Mouse (Mus musculus): ENCODE measurements around the gene Arhgef12. TPM values are rescaled to one million over a fixed set of nuclear protein-coding genes. Genes with fewer than 3 reads are reported as not detected.

The Arhgef12 gene
- polyA plus RNA-seq, 1 experiment from 2014 or later = 9.3 TPM

- H3K27me3 ChIP-seq (ENCODE audit: low read depth, poor library complexity, severe bottlenecking) = no peaks in the 10 kb centered on the region
- no peak overlapping the region for H3K4me3 ChIP-seq
- H3K9me3 ChIP-seq (replicated peaks) = no peaks in the 10 kb centered on the region
- peaks cover 12% of the 10 kb centered on the region; the same call in 1 of the 2 replicates for H3K4me1 ChIP-seq
- DNase-seq (ENCODE audit: low spot score) = no peak
- peaks cover 12% of the 10 kb centered on the region for H3K36me3 ChIP-seq
- WGBS = 85% methylated on average over 6 of the region's 6 CpGs
- H3K27ac ChIP-seq = no peak overlapping the region
Measured at GRCm38 (mm10) chr9:42962506-42962905, 144.5 kb downstream of the Arhgef12 start.

GRCm38 (mm10) chr9:42958401-42958800 is 148.6 kb downstream of the Arhgef12 start:
- Histone ChIP-seq H3K9me3 (replicated peaks) (no peaks in the 10 kb centered on the region), H3K27ac (no peak overlapping the region), H3K4me1 (peaks cover 18% of the 10 kb centered on the region), H3K36me3 (no peaks in the 10 kb centered on the region), H3K27me3 (ENCODE audit: low read depth, poor library complexity, severe bottlenecking) (no peaks in the 10 kb centered on the region), H3K4me3 (no peak overlapping the region)
- DNase-seq (ENCODE audit: low spot score) = no peak
- WGBS = 78% methylated on average over 7 of the region's 7 CpGs

- WGBS = 55% methylated on average over 1 of the region's 1 CpGs
- peaks cover 9% of the 10 kb centered on the region for H3K4me1 ChIP-seq
Measured at GRCm38 (mm10) chr9:42948381-42948780, 158.7 kb downstream of the Arhgef12 start.

GRCm38 (mm10) chr9:42945174-42945573 is 161.9 kb downstream of the Arhgef12 start:
- Histone ChIP-seq H3K9me3 (replicated peaks) (no peaks in the 10 kb centered on the region), H3K27me3 (ENCODE audit: low read depth, poor library complexity, severe bottlenecking) (peaks cover 51% of the 10 kb centered on the region), H3K36me3 (no peaks in the 10 kb centered on the region), H3K4me1 (peaks cover 26% of the 10 kb centered on the region), H3K4me3 (no peak overlapping the region; the same call in 1 of the 2 replicates), H3K27ac (0 out of 2 replicates have a peak overlapping the region, but pooled peaks have one; percentile 88)
- DNase-seq (ENCODE audit: low spot score) = no peak
- WGBS = 67% methylated on average over 7 of the region's 7 CpGs

More at GRCm38 (mm10) chr9:42948381-42948780, 158.7 kb downstream of the Arhgef12 start:
- H3K9me3 ChIP-seq (replicated peaks) = no peaks in the 10 kb centered on the region
- H3K27ac ChIP-seq = no peak overlapping the region
- no peaks in the 10 kb centered on the region for H3K36me3 ChIP-seq
- DNase-seq (ENCODE audit: low spot score) = no peak
- H3K4me3 ChIP-seq = no peak overlapping the region
- H3K27me3 ChIP-seq (ENCODE audit: low read depth, poor library complexity, severe bottlenecking) = peaks cover 27% of the 10 kb centered on the region

- peak overlapping the region; percentile 81 for H3K4me3 ChIP-seq
- peak; percentile 97 for DNase-seq (ENCODE audit: low spot score)
- H3K36me3 ChIP-seq = no peaks in the 10 kb centered on the region
- no peaks in the 10 kb centered on the region for H3K9me3 ChIP-seq (replicated peaks)
- H3K27ac ChIP-seq = peak overlapping the region; percentile 88
- WGBS = under 1% methylated on average over 51 of the region's 52 CpGs
- H3K4me1 ChIP-seq = peaks cover 26% of the 10 kb centered on the region
- peaks cover 56% of the 10 kb centered on the region for H3K27me3 ChIP-seq (ENCODE audit: low read depth, poor library complexity, severe bottlenecking)
Measured at GRCm38 (mm10) chr9:42944536-42945006, 162.5 kb downstream of the Arhgef12 start.

GRCm38 (mm10) chr9:42943781-42944535 is 163.1 kb downstream of the Arhgef12 start, which contains the start of gene Grik4:
Gene Grik4, minus strand, starts transcription at chr9:42944493.
- peak; percentile 66 for DNase-seq (ENCODE audit: low spot score)
- H3K36me3 ChIP-seq = no peaks in the 10 kb centered on the region
- H3K27me3 ChIP-seq (ENCODE audit: low read depth, poor library complexity, severe bottlenecking) = peaks cover 56% of the 10 kb centered on the region
- H3K4me1 ChIP-seq = peaks cover 26% of the 10 kb centered on the region
- H3K4me3 ChIP-seq = peak within 1 kb of the TSS; percentile 81
- H3K27ac ChIP-seq = peak within 1 kb of the TSS; percentile 88
- under 1% methylated on average over 66 of the region's 68 CpGs for WGBS
- no peaks in the 10 kb centered on the region for H3K9me3 ChIP-seq (replicated peaks)

- Histone ChIP-seq H3K36me3 (no peaks in the 10 kb centered on the region), H3K4me3 (peak overlapping the region; percentile 81), H3K9me3 (replicated peaks) (no peaks in the 10 kb centered on the region), H3K27ac (peak overlapping the region; percentile 88), H3K4me1 (peaks cover 26% of the 10 kb centered on the region), H3K27me3 (ENCODE audit: low read depth, poor library complexity, severe bottlenecking) (peaks cover 56% of the 10 kb centered on the region)
- DNase-seq (ENCODE audit: low spot score) = peak; percentile 56
- 1% methylated on average over 9 of the region's 9 CpGs for WGBS
Measured at GRCm38 (mm10) chr9:42943057-42943529, 163.9 kb downstream of the Arhgef12 start.

GRCm38 (mm10) chr9:42942148-42942547 is 164.9 kb downstream of the Arhgef12 start:
- DNase-seq (ENCODE audit: low spot score) = no peak
- peaks cover 59% of the 10 kb centered on the region for H3K27me3 ChIP-seq (ENCODE audit: low read depth, poor library complexity, severe bottlenecking)
- no peaks in the 10 kb centered on the region for H3K9me3 ChIP-seq (replicated peaks)
- H3K27ac ChIP-seq = no peak overlapping the region
- H3K36me3 ChIP-seq = no peaks in the 10 kb centered on the region
- peaks cover 29% of the 10 kb centered on the region for H3K4me1 ChIP-seq
- no peak overlapping the region for H3K4me3 ChIP-seq
- WGBS = 68% methylated on average over 4 of the region's 4 CpGs

GRCm38 (mm10) chr9:42932146-42932545 is 174.9 kb downstream of the Arhgef12 start:
- H3K4me1 ChIP-seq = peaks cover 21% of the 10 kb centered on the region
- DNase-seq (ENCODE audit: low spot score) = no peak
- peaks cover 29% of the 10 kb centered on the region; the same call in 1 of the 2 replicates for H3K27me3 ChIP-seq (ENCODE audit: low read depth, poor library complexity, severe bottlenecking)
- no peaks in the 10 kb centered on the region for H3K9me3 ChIP-seq (replicated peaks)
- no peak overlapping the region for H3K4me3 ChIP-seq
- no peak overlapping the region for H3K27ac ChIP-seq
- H3K36me3 ChIP-seq = no peaks in the 10 kb centered on the region
- 66% methylated on average over 7 of the region's 7 CpGs for WGBS

- Histone ChIP-seq H3K9me3 (replicated peaks) (no peaks in the 10 kb centered on the region), H3K4me3 (no peak overlapping the region), H3K27ac (no peak overlapping the region), H3K27me3 (ENCODE audit: low read depth, poor library complexity, severe bottlenecking) (peaks cover 15% of the 10 kb centered on the region; the same call in 1 of the 2 replicates), H3K4me1 (peaks cover 11% of the 10 kb centered on the region), H3K36me3 (no peaks in the 10 kb centered on the region)
- peak; percentile 49 for DNase-seq (ENCODE audit: low spot score)
- WGBS = 63% methylated on average over 10 of the region's 10 CpGs
Measured at GRCm38 (mm10) chr9:42927498-42927897, 179.5 kb downstream of the Arhgef12 start.

- Histone ChIP-seq H3K4me3 (no peak overlapping the region), H3K36me3 (no peaks in the 10 kb centered on the region), H3K27me3 (ENCODE audit: low read depth, poor library complexity, severe bottlenecking) (0 out of 2 replicates have a peak, but pooled peaks cover 7% of the 10 kb centered on the region), H3K9me3 (replicated peaks) (no peaks in the 10 kb centered on the region), H3K27ac (no peak overlapping the region), H3K4me1 (peaks cover 15% of the 10 kb centered on the region)
- WGBS = 86% methylated on average over 6 of the region's 6 CpGs
- DNase-seq (ENCODE audit: low spot score) = no peak
Measured at GRCm38 (mm10) chr9:42926564-42926963, 180.5 kb downstream of the Arhgef12 start.

GRCm38 (mm10) chr9:42921830-42922229 is 185.2 kb downstream of the Arhgef12 start:
- DNase-seq (ENCODE audit: low spot score) = no peak
- peaks cover 18% of the 10 kb centered on the region for H3K4me1 ChIP-seq
- H3K36me3 ChIP-seq = no peaks in the 10 kb centered on the region
- H3K4me3 ChIP-seq = no peak overlapping the region
- 85% methylated on average over 4 of the region's 4 CpGs for WGBS
- H3K27ac ChIP-seq = no peak overlapping the region
- no peaks in the 10 kb centered on the region for H3K27me3 ChIP-seq (ENCODE audit: low read depth, poor library complexity, severe bottlenecking)
- no peaks in the 10 kb centered on the region for H3K9me3 ChIP-seq (replicated peaks)

- H3K27ac ChIP-seq = peak overlapping the region; percentile 27; the same call in 1 of the 2 replicates
- H3K36me3 ChIP-seq = no peaks in the 10 kb centered on the region
- H3K27me3 ChIP-seq (ENCODE audit: low read depth, poor library complexity, severe bottlenecking) = no peaks in the 10 kb centered on the region
- H3K4me1 ChIP-seq = peaks cover 18% of the 10 kb centered on the region
- peak; percentile 61 for DNase-seq (ENCODE audit: low spot score)
- H3K4me3 ChIP-seq = no peak overlapping the region
- 51% methylated on average over 7 of the region's 7 CpGs for WGBS
- no peaks in the 10 kb centered on the region for H3K9me3 ChIP-seq (replicated peaks)
Measured at GRCm38 (mm10) chr9:42920190-42920589, 186.8 kb downstream of the Arhgef12 start.
